Mouse (Mus musculus): ENCODE data around the gene Btbd17.

DNA sequence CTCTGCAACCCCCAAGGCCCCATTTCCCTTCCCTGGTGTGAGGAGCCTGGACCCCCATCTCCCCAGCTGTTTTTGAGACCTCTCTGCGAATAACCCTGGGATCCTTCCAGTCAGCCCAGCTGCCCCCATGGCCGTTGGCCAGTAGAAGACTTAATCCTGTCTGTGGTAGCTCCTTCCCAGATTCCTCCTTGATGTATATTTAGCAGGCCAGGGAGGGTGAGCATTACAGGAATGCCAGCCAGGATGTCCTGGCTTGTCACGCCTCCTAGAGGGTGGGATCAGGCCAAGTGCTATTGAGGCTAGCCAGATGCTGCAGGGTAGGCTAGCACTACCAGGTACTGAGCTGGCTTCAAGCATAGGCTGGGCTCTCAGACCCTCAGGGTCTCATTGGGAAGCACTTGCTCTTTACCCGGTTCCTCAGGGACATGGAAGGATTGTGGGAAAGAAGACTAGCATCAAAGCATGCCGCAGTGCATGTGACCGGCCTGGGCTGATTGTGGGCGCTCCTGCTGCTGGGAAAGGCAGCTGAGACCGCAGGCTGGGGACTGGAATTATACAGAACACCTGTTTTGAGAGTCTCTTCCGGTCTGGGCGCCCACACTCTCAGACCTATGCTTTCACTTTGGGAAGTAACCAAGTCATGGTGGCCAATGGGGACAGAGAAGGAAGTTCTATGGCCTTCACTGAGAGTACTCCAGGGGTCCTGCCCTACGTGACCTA is 19.3 kb upstream of the Btbd17 start:
- no peak for TF ChIP-seq POLR2A (IDR thresholded peaks at IDR 0.05; ENCODE audit: borderline replicate concordance, low read depth, low read length)
- TF ChIP-seq CTCF (IDR thresholded peaks at IDR 0.05; ENCODE audit: low read depth, low read length), result no peak
